Mouse (Mus musculus): ENCODE measurements around the gene Ebf1. TPM values are rescaled to one million over a fixed set of nuclear protein-coding genes. Genes with fewer than 3 reads are reported as not detected.
A peak's percentile ranks its signal among the peaks of the same experiment; 100 is the strongest.

Gene Ebf1
- total RNA-seq, 1 experiment from 2014 or later, result 35.5 TPM

DNA sequence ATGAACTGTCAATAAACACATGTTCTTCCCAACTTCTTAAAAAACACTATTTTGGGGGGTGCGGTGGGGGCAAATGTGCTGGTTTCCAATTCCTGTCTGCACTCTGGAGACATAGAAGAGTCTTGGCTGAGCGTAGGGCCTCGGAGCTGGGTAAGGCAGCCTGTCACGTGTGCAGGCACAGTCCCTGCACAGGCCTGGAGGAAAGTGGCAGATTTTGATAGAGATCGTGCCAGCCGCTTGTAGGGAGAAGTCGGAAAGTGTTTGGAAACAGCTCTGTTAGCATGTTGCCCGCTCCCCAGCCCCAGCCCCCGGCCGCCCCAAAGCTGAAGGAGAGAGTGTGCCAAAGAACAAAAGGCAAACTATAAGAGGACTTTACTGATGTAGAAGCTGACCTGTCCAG, 121.7 kb downstream of the Ebf1 start:
- peak; percentile 44 for DNase-seq

DNA sequence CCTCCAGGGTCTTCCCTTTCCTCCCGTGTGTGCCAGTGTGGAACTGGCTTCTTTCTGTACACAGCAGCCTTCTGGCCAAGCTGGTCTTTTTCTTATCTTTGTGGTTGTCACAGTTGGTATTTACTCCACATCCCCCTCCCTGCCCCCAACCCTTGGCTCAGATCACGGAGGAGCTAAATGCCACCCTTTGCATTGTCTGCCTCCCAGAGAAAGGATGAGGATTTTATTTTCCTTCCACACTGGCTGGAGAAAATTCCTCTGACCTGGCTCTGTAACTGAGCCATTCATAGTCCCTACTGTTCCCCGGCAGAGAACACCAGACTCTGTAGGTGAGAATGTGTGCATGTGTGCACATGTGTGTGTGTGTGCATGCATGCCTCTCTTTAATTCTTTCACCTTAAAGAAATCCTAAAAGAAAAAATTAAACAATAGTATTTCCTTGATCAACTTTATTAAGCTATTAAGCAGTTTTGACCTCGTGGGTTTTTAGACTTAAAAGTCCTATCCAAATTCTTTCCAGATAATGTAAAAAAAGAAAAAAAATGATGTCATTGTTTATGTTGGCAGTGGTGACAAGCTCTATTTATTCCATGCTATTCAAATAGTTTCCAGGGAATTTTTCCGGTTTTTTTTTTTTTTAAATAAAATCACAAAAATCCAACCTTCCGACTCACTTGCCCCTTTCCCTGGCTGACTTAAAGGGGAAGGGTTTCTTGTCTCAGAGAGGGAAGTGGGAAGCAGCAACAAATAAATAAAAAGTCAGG, 123.3 kb downstream of the Ebf1 start:
- peak; percentile 14 for DNase-seq

DNA sequence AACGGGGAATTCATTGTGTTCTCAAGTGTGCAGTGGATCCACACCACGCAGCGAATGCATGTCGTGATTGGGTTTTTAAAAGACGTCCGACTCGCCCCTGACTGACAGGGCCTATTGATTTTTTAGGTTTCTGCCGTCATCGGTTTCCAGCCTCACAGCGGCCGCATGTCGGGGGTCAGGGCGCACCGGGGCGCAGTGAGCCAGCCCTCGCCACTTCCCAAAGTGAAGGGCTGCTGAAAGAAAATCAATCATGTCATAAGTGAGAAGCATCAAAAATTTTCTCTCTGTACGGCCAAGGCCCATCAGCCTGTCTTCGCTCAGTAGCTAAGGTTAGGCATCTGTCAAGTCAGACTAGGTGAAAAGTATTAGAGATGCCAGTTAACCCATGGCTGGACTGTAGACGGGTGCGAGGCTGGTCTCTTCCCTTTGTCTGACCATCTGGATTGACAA, 124.0 kb downstream of the Ebf1 start:
- DNase-seq, result no peak

- DNase-seq, result no peak
Observed at GRCm38 (mm10) chr11:44744446-44744845, 127.3 kb downstream of the Ebf1 start.

DNA sequence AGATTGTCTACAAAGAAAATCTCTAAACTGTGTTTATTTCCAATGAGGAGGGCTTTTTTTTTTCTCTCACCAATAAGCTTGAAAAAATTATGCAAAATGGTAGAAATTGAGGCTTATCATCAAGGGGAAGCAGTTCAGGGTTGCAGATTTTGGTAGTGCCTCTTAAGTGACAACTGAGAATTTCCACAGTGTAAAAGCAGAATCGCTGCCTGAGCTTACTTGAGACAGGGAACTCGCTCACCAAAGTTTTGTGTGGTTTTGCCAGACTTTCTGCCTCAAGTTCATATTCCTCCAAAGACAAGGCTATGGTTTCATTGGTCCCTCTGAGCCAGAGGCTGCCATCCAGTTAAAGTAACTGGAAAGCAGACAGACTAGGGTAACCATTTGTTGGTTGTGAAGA, 128.8 kb downstream of the Ebf1 start:
- DNase-seq, result no peak

GRCm38 (mm10) chr11:44746731-44747130, 129.6 kb downstream of the Ebf1 start:
- no peak for DNase-seq

- no peak for DNase-seq
Observed at GRCm38 (mm10) chr11:44749309-44749708, 132.2 kb downstream of the Ebf1 start.

DNA sequence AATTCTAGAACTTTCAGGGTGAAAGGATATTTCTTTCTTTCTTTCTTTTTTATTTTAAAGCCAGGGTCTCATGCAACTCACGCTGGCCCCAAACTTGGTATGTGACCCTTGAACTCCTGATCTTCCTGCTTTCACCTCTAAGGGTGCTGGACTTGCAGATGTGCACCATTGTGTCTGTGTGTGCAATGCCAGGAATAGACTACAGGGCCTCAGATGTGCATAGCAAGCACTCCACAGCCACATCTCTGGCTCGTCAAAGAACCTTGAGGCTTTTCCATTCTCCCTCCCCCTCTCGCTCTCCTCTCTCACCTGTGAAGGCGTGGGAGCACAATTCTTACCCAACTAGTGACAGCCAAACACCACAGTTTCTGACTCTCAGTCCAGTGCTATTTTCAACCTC, 137.2 kb downstream of the Ebf1 start:
- DNase-seq, result no peak

DNA sequence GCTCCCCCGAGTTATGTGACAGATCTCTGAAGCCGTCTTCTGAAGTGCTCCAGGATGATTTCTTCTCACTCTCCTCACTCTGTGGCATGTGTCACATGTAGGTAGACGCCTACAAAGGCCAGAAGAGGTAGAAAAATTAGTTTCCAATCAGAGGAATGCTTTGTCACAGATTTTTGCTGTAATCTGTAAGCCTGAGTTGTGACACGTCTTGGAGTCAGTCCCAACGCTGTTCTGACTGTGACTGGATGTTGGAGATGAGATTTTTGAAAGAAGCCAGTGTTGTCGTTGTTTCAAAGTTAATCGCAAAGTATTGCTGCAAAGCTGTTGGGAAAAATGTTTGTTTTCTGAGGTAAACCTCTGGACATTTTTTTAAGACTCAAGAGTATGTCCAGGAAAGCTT, 139.2 kb downstream of the Ebf1 start:
- DNase-seq, result no peak

GRCm38 (mm10) chr11:44758857-44759256, 141.7 kb downstream of the Ebf1 start:
- no peak for DNase-seq

DNA sequence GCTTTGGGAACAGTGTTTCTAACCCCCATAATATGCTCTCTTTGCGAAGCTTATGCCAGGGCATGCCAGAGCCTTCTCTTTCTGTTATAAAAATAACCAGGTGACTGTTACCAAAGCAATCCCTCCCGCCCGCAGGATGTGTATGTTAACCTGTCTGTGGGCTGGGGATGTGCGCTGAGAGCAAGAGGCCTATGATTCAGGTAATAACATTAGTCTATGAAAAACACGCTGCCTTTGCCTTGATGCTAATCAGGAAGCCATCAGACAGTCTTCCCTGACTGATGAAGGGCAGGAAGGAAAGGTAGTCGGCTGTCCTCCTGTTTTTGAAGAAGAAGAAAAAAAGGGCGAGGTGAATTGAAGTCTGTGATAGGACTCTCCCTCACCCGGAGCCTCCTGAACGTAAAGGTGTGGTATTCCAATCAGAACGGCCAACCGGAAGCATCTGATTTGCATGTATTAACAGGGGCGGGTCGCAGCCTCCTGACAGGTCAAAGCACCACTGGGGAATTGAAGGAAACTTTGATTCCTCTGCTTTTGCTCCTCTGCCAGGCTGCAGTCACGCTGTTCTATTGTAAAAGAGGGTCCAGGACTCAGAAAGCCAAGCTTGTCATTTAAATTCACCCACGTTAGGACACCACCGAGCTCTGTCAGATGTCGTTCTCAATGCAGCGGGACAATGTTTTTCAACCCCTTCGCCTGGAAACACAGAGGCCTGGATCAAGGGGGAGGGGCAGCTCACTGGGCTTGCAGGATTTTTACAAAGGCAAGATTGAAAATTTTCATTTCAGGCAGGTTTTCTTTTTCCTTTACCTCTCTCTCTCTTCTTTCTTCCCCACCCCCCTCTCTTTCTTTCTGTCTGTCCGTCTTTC, 144.2 kb downstream of the Ebf1 start:
- DNase-seq, result no peak

- no peak for DNase-seq
Observed at GRCm38 (mm10) chr11:44763992-44764835, 147.1 kb downstream of the Ebf1 start.

DNA sequence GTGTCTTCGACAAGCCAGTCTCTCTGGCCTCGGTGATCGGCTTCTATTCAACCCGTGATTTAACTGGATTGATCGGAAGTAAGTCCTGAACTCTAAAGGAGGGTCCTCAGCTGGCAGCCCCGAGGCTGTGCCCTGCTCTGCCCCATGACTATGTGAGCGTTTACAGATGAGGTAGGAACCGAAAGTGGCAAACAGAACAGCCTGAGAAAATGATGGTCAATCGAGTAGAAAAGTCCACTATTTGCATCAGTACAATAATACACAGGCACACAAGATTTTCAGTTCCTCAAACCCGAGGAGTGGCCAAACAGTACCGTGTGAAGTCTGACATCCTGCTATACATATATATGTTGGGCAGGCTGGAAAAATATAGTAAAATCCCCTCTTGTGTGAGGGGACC, 147.9 kb downstream of the Ebf1 start:
- DNase-seq, result no peak

DNA sequence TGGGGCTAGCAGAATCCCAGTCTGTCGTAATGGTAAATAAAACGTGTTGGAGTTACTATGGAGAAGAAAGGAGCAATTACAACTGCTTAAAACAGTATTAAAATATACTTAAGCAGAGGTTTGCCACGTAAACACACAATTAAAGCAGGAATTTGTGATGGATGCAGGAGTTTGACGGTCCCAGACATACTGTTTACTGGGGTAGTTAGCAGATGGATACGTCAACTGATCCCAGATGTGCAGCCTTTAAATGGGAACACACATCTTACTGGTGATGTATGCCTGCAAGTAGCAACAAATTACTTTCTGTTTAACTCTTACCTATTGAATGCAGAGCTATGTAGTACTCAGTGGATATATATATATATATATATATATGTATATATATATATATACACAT, 149.1 kb downstream of the Ebf1 start:
- DNase-seq, result no peak

- DNase-seq, result no peak
Observed at GRCm38 (mm10) chr11:44767322-44767721, 150.2 kb downstream of the Ebf1 start.

DNA sequence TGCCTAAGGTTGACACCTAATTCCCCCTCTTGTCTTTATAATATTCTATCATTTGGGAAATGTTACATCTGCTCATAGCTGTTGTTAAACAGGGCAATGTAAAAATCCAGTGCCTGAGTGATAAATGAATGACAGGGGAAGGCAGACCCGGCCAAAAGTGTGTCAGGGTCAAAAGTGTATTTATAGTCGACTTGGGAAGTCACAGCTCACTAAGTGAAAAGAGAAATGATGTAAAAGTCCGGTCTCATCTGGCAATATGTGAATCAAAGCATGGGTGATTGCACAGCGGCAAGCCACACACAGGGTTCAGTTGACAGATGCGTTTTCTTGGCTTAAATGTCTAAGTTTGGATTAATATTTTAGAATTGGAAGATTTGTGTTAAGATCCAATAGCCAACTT, 151.2 kb downstream of the Ebf1 start:
- peak; percentile 49 for DNase-seq

- DNase-seq, result no peak
Observed at GRCm38 (mm10) chr11:44770989-44771564, 154.0 kb downstream of the Ebf1 start.

GRCm38 (mm10) chr11:44774411-44774810, 157.3 kb downstream of the Ebf1 start:
- DNase-seq, result no peak

- DNase-seq, result no peak
Observed at GRCm38 (mm10) chr11:44775549-44775948, 158.4 kb downstream of the Ebf1 start.

GRCm38 (mm10) chr11:44776556-44776955, 159.4 kb downstream of the Ebf1 start:
- no peak for DNase-seq

- no peak for DNase-seq
Observed at GRCm38 (mm10) chr11:44777331-44778310, 160.5 kb downstream of the Ebf1 start.

All from adrenal gland, postnatal 14 days (tissue).